Mouse (Mus musculus): ENCODE data around the gene Gm2663.
"Not testable (repeated sequence)": the region's sequence is repeated elsewhere in the genome, so short reads cannot be mapped to it uniquely, and the experiment has no call there.

Gm2663 gene

DNA sequence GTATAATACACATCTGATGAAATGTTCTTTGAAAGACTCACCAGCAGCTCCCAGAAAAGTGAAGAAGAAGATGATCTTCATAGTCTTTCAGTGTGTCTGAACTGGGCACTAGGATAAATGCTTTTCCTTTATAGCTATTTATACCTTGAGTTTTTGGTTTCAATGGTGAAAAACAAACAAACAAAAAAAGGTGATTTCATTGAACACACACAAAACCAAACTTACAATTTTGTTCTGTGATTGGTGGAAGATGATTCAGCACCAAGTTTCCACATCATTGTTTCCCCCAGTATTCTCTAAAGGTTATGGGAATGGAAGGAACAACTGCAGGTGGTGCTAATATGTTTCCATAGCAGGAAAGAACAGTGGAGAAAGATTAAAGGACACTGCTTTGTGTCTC is at the start of gene Gm2663:
Gene Gm2663 (minus strand): TSS at position 101 of the 400 bp plus-strand sequence.
- DNase-seq, result not testable (repeated sequence)

DNA sequence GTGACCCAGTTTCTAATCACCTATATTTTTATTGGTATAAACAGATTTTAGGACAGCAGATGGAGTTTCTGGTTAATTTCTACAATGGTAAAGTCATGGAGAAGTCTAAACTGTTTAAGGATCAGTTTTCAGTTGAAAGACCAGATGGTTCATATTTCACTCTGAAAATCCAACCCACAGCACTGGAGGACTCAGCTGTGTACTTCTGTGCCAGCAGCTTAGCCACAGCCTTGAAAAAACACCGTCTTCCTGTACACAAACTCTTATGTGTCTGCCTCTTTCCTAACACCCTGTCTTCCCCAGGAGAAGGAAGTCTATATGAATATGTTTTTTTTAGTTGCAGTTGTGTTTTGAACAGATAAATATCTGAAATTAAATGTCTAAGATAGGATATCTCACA is 49.3 kb upstream of the Gm2663 start:
- DNase-seq, result no peak

- DNase-seq, result no peak
These were observed 48.7 kb upstream of the Gm2663 start for GRCm38 (mm10) chr6:41047961-41048360.

DNA sequence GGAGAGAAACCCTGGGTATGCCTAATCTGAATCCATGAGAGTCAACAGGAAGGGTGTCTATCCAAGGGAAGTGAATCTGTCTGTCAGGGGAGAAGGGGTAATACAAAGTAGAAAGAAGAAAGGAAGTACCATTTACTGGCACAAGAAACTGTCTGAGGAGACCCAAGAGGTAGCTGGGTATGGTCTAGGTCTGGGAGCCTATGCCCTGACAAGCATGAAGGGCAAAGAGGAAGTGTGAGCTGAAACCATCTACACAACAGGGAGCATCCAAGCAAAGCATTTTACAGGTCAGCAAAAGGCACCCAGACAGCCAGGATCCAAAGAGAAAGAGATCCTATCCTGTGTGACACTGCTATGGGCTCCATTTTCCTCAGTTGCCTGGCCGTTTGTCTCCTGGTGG is 47.9 kb upstream of the Gm2663 start:
- no peak for DNase-seq

DNA sequence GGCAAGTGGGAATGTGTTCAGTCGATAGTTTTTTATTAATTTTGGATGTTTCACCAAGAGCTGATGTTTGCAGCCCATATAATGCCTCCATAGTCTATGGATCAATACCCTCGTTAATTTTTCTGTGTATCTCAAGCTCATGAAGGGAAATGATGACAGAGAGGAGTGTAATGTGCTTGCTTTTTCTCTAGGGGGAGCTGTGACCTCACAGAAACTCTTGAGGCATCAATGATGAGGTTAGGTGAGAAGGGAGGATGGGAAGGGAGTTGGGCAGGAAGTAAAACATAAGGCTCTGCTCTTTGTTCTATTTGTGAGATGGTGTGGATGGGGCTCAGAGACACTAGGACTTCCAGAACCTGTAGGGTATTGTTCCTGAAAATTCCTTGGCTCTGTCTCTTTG is 47.3 kb upstream of the Gm2663 start:
- no peak for DNase-seq

GRCm38 (mm10) chr6:41044753-41045152 is 45.5 kb upstream of the Gm2663 start:
- no peak for DNase-seq

- no peak for DNase-seq
These were observed 45.0 kb upstream of the Gm2663 start for GRCm38 (mm10) chr6:41044314-41044713.

DNA sequence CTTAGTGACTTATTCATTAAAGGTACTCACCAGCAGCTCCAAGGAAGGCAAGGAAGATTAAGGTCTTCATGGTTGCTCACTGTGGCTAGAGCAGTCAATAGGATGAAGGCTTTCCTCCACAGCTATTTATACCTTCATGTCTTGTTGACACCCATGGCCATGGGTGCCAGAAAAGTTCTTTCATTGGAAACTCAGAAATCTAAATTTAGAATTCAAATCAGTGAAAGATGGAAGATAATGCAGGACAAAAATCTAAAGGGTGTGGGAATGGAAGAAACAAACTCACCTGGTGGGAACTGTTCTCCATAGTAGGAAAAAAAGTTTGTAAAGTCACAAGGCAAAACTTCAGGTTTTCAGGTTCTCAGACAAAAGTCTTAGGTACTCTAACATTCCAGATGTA is 36.1 kb upstream of the Gm2663 start, which contains the start of gene 2210010C04Rik:
Gene 2210010C04Rik (minus strand): TSS at position 101 of the 400 bp plus-strand sequence.
- no peak for DNase-seq

DNA sequence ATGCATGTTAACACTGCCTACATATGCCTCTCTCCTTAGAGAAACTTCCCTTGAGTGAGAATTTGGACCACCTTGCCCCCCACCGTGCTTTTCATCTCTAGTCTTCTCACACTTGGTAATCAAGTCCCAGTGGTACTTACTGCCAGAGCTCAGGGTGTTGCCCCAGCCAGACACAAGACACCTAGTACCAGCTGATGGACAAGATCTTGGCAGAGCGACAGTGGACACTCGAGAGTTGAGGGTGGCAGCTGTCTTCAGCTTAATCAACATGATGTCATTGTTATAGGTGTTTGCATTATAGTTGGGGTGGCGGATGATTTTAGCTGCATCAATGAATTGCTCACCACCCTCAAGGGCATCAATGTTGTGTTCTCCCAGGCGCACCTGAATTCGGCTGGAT is 33.5 kb upstream of the Gm2663 start:
- no peak for DNase-seq

GRCm38 (mm10) chr6:41032231-41032630 is 33.0 kb upstream of the Gm2663 start:
- DNase-seq, result no peak

DNA sequence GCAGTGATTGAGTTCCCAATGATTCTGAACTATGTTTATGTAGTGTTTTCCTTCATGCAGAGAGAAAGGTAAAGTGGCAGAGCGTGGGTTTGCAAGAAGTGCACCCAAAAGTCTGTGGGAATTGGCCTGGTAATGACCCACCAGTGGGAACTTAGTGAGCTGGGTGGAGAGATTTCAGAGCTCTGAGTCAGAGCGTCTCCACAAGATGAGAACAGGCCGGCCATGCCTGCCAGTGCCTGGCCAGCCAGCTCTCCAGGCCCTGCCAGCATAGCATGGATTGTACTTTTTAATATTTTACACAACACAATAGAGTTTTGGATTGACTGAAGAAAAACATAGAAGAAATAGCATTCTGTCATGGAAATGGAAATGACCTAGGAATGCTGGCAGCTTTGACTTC is 31.5 kb upstream of the Gm2663 start:
- no peak for DNase-seq

DNA sequence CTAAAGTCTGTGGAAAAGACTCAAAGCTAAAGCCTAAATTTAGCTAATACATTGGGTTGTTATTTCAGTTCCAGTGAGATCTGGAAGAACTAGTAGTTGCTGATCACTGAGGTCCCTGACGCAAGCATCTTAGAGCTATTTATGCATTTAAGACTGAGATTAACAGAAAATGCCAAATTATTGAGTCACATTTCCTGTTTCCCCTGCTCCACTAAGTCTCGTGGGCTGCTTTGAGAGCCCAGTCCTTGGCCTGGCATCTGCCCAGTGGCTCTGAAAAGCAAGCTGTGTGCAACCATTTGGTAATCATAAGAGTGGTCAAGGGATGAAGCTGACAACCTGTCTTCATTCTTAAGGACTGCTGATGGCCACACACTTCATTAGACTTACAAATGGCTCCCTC is 27.8 kb upstream of the Gm2663 start:
- DNase-seq, result no peak

DNA sequence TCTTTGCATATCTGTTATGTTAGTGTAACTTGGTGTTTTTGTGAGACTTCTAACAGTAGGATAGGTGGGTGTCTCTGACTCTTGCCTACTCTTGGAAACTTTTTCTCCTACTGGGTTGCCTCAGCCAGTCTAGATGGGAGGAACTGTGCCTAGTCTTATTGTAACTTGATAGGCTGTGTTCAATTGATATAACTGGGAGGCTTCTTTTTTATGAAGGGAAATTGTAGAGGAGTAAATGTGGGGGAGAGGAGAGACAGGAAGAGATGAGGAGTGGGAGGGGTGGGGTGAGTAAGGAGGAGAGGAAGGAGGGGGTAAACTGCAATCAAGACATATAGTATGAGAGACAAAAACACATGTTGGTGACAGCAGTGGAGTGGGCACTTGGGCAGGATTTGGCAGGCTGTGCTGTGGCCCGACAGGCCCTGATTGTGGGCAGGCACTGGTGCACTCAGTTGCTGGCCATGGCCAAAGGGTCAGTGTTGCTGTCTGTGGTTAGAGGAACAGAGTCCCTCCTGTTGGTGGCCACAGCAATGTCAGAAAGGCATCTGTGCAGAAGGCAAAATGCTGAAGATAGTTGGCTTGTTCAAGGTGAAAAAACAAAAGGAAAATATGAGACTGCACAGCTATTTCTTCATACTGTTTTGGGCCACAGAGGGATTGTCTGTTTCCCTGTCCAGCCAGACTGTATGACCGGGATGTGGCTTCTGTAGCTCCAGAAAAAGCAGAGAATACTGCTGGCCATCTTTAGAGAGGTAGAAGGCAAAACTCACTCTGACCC is 26.8 kb upstream of the Gm2663 start:
- no peak for DNase-seq

- no peak for DNase-seq
These were observed 19.9 kb upstream of the Gm2663 start for GRCm38 (mm10) chr6:41019140-41019539.

DNA sequence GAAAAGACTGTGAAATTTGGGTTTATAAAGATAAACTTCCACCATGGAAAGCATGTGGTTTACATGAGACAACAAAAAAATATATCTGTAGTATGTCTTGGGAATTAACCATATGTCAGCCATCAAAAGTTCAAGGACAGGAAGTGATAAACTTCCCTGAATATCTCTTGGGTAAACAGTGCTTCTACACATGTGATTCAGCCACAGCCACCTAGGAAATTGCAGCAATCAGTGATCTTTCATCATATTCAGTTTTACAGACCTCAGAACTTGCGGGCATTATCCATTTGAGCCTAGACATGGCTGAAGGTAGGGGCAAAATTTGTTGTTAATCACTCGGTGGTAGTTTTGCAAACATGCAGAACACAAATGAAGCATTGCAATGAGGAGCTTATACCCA is 19.4 kb upstream of the Gm2663 start:
- no peak for DNase-seq

DNA sequence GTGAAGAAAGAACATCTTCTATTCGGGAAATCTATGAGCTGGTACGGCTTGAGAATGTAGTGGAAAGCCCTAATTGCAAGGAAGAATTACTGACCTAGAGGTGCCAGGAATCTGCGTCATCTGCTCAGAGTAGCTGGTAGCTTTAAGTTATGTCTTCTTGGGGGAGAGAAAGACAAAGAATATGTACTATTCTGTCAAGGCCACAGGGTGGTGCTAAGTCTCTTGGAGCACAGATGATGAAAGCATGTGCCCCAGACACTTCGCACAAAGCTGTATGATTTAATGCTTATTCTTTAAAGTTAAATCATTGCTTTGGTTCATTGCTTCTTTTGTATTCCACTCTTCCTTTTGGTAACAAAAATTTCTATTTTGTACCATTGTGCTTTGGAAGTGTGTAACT is 15.8 kb upstream of the Gm2663 start:
- DNase-seq, result no peak

- DNase-seq, result not testable (repeated sequence)
These were observed 34.8 kb downstream of the Gm2663 start, which contains the start of gene 1810009J06Rik for GRCm38 (mm10) chr6:40964454-40964853. Gene 1810009J06Rik, plus strand, starts transcription at chr6:40964754.

DNA sequence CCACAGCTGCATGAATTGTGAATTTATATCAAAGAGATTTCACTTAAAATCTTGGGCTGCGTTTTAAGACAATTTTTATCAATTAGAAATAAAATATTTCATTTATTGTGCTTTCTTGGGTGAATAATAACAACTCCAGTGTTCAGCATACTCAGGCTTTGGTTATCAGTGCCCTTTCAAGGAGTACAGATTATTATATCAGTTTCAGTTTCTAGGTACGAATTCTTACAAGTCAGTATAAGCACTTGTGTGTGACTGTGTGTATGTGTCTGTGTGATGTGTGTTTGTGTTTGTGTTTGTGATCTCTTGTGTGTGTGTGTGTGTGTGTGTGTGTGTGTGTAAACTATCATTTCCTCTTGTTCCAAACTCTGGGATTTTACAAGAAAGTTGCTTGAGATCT is 45.6 kb downstream of the Gm2663 start:
- DNase-seq, result no peak

DNA sequence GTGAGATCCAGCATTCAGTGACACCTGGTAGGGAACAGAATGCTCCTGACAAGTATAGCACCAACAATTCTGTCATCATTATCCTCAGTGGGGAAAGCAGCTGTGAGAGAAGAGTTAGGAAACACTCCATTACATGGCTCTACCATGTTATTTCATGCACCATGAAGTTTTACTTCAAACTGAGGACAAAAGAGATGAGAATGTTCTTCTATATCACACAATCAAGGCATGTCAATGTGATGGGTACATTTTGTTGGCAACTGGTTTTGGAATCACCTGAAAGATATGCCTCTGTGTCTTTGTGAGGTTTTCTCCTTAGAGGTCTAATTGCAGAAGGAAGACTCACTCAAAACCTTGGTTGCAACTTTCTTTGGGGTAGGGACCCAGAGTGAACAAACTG is 47.5 kb downstream of the Gm2663 start, which contains the start of gene Gm4744:
Gene Gm4744 (minus strand): TSS at position 101 of the 400 bp plus-strand sequence.
- DNase-seq, result no peak
